Comparison of ENCODE assay signal across 9 mouse cellular contexts in genomic region chr3:84843594-84843993, GRCm38 (mm10). TPM values are rescaled to one million over a fixed set of nuclear protein-coding genes. Genes with fewer than 3 reads are reported as not detected.
DNase-seq lines count a peak whose midpoint lies in the region; ATAC-seq lines count a peak whose summit lies in the region.
"Had no signal": no experiment of that assay in that cellular context is flagged by ENCODE, and none has a peak within 500 bp of the region (broad histone marks: within the 10 kb centered on the region; RNA-seq: fewer than 3 reads in every experiment).

No protein-coding gene starts in this region.

- no peaks in the 10 kb centered on the region for H3K9me3 ChIP-seq in kidney, embryonic 14.5 days (ENCODE audit: control insufficient read depth, low read length)
- H3K9me3 ChIP-seq: embryonic facial prominence, embryonic 13.5 days had no signal

- no peak overlapping the region for H3K4me3 ChIP-seq in kidney, embryonic 14.5 days (ENCODE audit: low read length)
- H3K4me3 ChIP-seq: embryonic facial prominence, embryonic 13.5 days had no signal

- no peaks in the 10 kb centered on the region for H3K27me3 ChIP-seq in kidney, embryonic 14.5 days (ENCODE audit: control insufficient read depth, insufficient read depth, low read length)
- H3K27me3 ChIP-seq: embryonic facial prominence, embryonic 13.5 days had no signal

- H3K27ac ChIP-seq in kidney, embryonic 14.5 days (ENCODE audit: low read depth, low read length), result no peak overlapping the region
- H3K27ac ChIP-seq: embryonic facial prominence, embryonic 13.5 days had no signal

- no peaks in the 10 kb centered on the region for H3K4me1 ChIP-seq in kidney, embryonic 14.5 days (ENCODE audit: control insufficient read depth, insufficient read depth, low read length)
- H3K4me1 ChIP-seq: embryonic facial prominence, embryonic 13.5 days had no signal

- no peak overlapping the region for H3K9ac ChIP-seq in kidney, embryonic 14.5 days (ENCODE audit: low read depth, low read length)
- H3K9ac ChIP-seq: embryonic facial prominence, embryonic 13.5 days had no signal

- H3K4me2 ChIP-seq in kidney, embryonic 14.5 days (replicated peaks; ENCODE audit: low read depth, low read length), result no peak overlapping the region
- H3K4me2 ChIP-seq: embryonic facial prominence, embryonic 13.5 days had no signal

- 29% methylated on average over 1 of the region's 1 CpGs for WGBS in kidney, embryonic 14.5 days

- no peak for ATAC-seq in kidney, embryonic 14.5 days (ENCODE audit: low FRiP score, low TSS enrichment)

- H3K36me3 ChIP-seq in kidney, embryonic 14.5 days (ENCODE audit: control insufficient read depth, insufficient read depth, low read length), result no peaks in the 10 kb centered on the region
- H3K36me3 ChIP-seq: embryonic facial prominence, embryonic 13.5 days had no signal

- DNase-seq in kidney, adult 11 months, result peak; percentile 16
- DNase-seq in CD8-positive naive resting alpha-beta T cell, adult 2 months (ENCODE audit: low read depth in 2 of 2, low spot score in 2 of 2), result peak; percentile 37 to 54
- peak; percentile 15 to 73 for DNase-seq in adrenal gland, postnatal 36 days
- DNase-seq in fibroblast of lung, adult 2 months (ENCODE audit: low read depth), result peak; percentile 64
- peak; percentile 17 to 82 for DNase-seq in layer of hippocampus, adult 18-20 months (ENCODE audit: low spot score in 2 of 2)
- DNase-seq in naive thymus-derived CD4-positive, alpha-beta T cell, adult 2 months (ENCODE audit: low read depth), result peak; percentile 75
- no peak for DNase-seq in ovary, postnatal 36 days (ENCODE audit: low spot score)

RNA-seq across cellular contexts. Expression of gene Fbxw7, which starts 28.5 kb away (rescaled TPM):
- polyA plus RNA-seq in kidney, embryonic 14.5 days (2014; fragmentation: Nextera tagmentation; extraction: Ambion mirVana), result 10.1 and 11.0 TPM in 2 replicates
- total RNA-seq in adrenal gland, postnatal 36 days (2021), result 10 to 100 TPM; 15.2 to 18.6 TPM
- total RNA-seq in layer of hippocampus, adult 18-20 months (2021), result 100 to 1,000 TPM; 155 to 157 TPM

Comparison
In these comparisons a context has a peak if more than half of its experiments do, and no peak if none do; other contexts are left out.
1. RNA of gene Fbxw7, which starts 28.5 kb away (total RNA-seq): 155 to 157 TPM in layer of hippocampus, adult 18-20 months; 15.2 to 18.6 TPM in adrenal gland, postnatal 36 days; every median in the first group is over 4 times any median in the second.